Mouse (Mus musculus): ENCODE measurements at regions not wholly inside any gene's neighbourhood (a gene's known extent, or its start where the extent isn't known, plus 50 kb on each side); places are given as distances from the start of the nearest gene placed in this dataset. TPM values are rescaled to one million over a fixed set of nuclear protein-coding genes. Genes with fewer than 3 reads are reported as not detected.

GRCm38 (mm10) chr6:22825086-22825768 is 50.1 kb upstream of the Ptprz1 start:
- no peaks in the 10 kb centered on the region for H3K36me3 ChIP-seq (ENCODE audit: control insufficient read depth, insufficient read depth, low read length)
- ATAC-seq (ENCODE audit: low read depth): no peak
- H3K9me3 ChIP-seq (ENCODE audit: control insufficient read depth, low read length): no peaks in the 10 kb centered on the region
- no peaks in the 10 kb centered on the region for H3K4me1 ChIP-seq (ENCODE audit: control insufficient read depth, insufficient read depth, low read length)
- H3K27ac ChIP-seq (ENCODE audit: low read depth, low read length): no peak overlapping the region
- 91% methylated on average over 1 of the region's 1 CpGs for WGBS
- no peaks in the 10 kb centered on the region for H3K27me3 ChIP-seq (ENCODE audit: control insufficient read depth, insufficient read depth, low read length)
- H3K4me3 ChIP-seq (ENCODE audit: low read depth, low read length): no peak overlapping the region
- H3K9ac ChIP-seq (replicated peaks; ENCODE audit: low read depth, low read length): no peak overlapping the region
- H3K4me2 ChIP-seq (ENCODE audit: low read depth, low read length): no peak overlapping the region

Small RNAs in the stretch of these regions (microRNA-seq; reads per million reads assigned to microRNA genes)
- gene Gm25942: not detected

All from neural tube, embryonic 14.5 days (tissue).